Mouse (Mus musculus) liver, postnatal 0 days (tissue): Measurements from ENCODE around the gene Zmynd11. TPM values are rescaled to one million over a fixed set of nuclear protein-coding genes. Genes with fewer than 3 reads are reported as not detected.

Experiments used
- ATAC-seq: fragments of 200-750 bp; cut with Nextera tagmentation; 2 replicates; pipeline ENCODE4 v1.8.0; 2017; ENCODE audit warnings: mild to moderate bottlenecking, moderate library complexity
- DNase-seq: peaks from one replicate; pipeline ENCODE4 v3.0.0-alpha.2; 2016
- H3K27ac ChIP-seq: fragments of 300-500 bp; sonication (generic); 2 replicates; pipeline ENCODE4 v1.5.1; 2014; ENCODE audit warnings: antibody characterized with exemption, moderate library complexity, mild to moderate bottlenecking, low read depth
- H3K27me3 ChIP-seq: fragments of 300-500 bp; sonication (generic); 2 replicates; pipeline ENCODE4 v1.6.1; 2014; ENCODE audit warnings: low read length, control low read depth, mixed read lengths; ENCODE audit not compliant: insufficient read depth
- H3K36me3 ChIP-seq: fragments of 300-500 bp; sonication (generic); replicated peaks from 2 replicates; pipeline ENCODE4 v1.6.1; 2014; ENCODE audit warnings: mild to moderate bottlenecking, control low read depth, low read length, moderate library complexity, mixed read lengths; ENCODE audit not compliant: insufficient read depth
- H3K4me1 ChIP-seq: fragments of 300-500 bp; sonication (generic); 2 replicates; pipeline ENCODE4 v1.6.1; 2014; ENCODE audit warnings: antibody characterized with exemption, mild to moderate bottlenecking, control low read depth; ENCODE audit not compliant: insufficient read depth
- H3K4me2 ChIP-seq: fragments of 300-500 bp; sonication (generic); 2 replicates; pipeline ENCODE4 v1.6.1; 2014; ENCODE audit warnings: low read depth, mild to moderate bottlenecking, low read length, moderate library complexity, mixed read lengths
- H3K4me3 ChIP-seq: fragments of 300-500 bp; sonication (generic); 2 replicates; pipeline ENCODE4 v1.5.1; 2014; ENCODE audit warnings: low read depth, low read length
- H3K9ac ChIP-seq: fragments of 300-500 bp; sonication (generic); replicated peaks from 2 replicates; pipeline ENCODE4 v1.6.1; 2014; ENCODE audit warnings: mild to moderate bottlenecking, moderate library complexity
- H3K9me3 ChIP-seq: fragments of 300-500 bp; sonication (generic); 2 replicates; pipeline ENCODE4 v1.6.1; 2016; ENCODE audit warnings: mild to moderate bottlenecking, control low read depth, low read length, mixed read lengths
- CTCF ChIP-seq: sonication (generic); IDR thresholded peaks from 2 replicates; pipeline ENCODE4 v1.5.1; 2016; ENCODE audit warnings: antibody characterized with exemption, low read depth
- EP300 ChIP-seq: IDR thresholded peaks from 2 replicates; pipeline ENCODE4 v1.6.1; 2016; ENCODE audit warnings: antibody characterized with exemption, low read depth, mild to moderate bottlenecking
- WGBS: fragments of 180-500 bp; shearing (Covaris S2); extraction: QIAGEN DNeasy Blood & Tissue Kit; methylation state at CpG from one replicate; pipeline ENCODE4 v1.1.7; 2014; ENCODE audit not compliant: insufficient replicate concordance; 5-methylcytosine and 5-hydroxymethylcytosine counted together
- polyA plus RNA-seq: library from polyadenylated mRNA; unstranded; fragments of >200 nt; fragmentation: Nextera tagmentation; extraction: Ambion mirVana; gene quantifications from 2 replicates; pipeline ENCODE4 v1.2.1, GENCODE M21; 2015

Zmynd11 gene
- polyA plus RNA-seq, 1 experiment from 2014 or later = 21.2 TPM

- no peak for TF ChIP-seq EP300
- TF ChIP-seq CTCF = no peak
- Histone ChIP-seq H3K9ac (no peak overlapping the region), H3K36me3 (no peaks in the 10 kb centered on the region), H3K4me2 (no peak overlapping the region), H3K4me3 (no peak overlapping the region), H3K27me3 (no peaks in the 10 kb centered on the region), H3K9me3 (peaks cover 3% of the 10 kb centered on the region; the same call in 1 of the 2 replicates), H3K4me1 (no peaks in the 10 kb centered on the region), H3K27ac (no peak overlapping the region)
- no peak for ATAC-seq
- 86% methylated on average over 1 of the region's 1 CpGs for WGBS
- DNase-seq = no peak
Observed at GRCm38 (mm10) chr13:9674126-9674525, 91.0 kb downstream of the Zmynd11 start.

GRCm38 (mm10) chr13:9669246-9669645 lies 95.9 kb downstream of the Zmynd11 start:
- H3K4me3 ChIP-seq = no peak overlapping the region
- TF ChIP-seq EP300 = no peak
- no peak for TF ChIP-seq CTCF
- H3K9me3 ChIP-seq = no peaks in the 10 kb centered on the region
- DNase-seq = no peak
- H3K9ac ChIP-seq = no peak overlapping the region
- no peaks in the 10 kb centered on the region for H3K4me1 ChIP-seq
- H3K4me2 ChIP-seq = no peak overlapping the region
- H3K27me3 ChIP-seq = no peaks in the 10 kb centered on the region
- no peak overlapping the region for H3K27ac ChIP-seq
- no peaks in the 10 kb centered on the region for H3K36me3 ChIP-seq
- no peak for ATAC-seq
- 87% methylated on average over 5 of the region's 5 CpGs for whole genome bisulfite sequencing

- H3K4me1 ChIP-seq = no peaks in the 10 kb centered on the region
- H3K4me3 ChIP-seq = no peak overlapping the region
- H3K36me3 ChIP-seq = no peaks in the 10 kb centered on the region
- no peak overlapping the region for H3K4me2 ChIP-seq
- H3K9me3 ChIP-seq = no peaks in the 10 kb centered on the region
- no peaks in the 10 kb centered on the region for H3K27me3 ChIP-seq
- WGBS = 72% methylated on average over 7 of the region's 7 CpGs
- no peak overlapping the region for H3K9ac ChIP-seq
- no peak overlapping the region for H3K27ac ChIP-seq
- DNase-seq (no peak), ATAC-seq (no peak)
- TF ChIP-seq EP300 = no peak
- no peak for TF ChIP-seq CTCF
Observed at GRCm38 (mm10) chr13:9667954-9668496, 97.1 kb downstream of the Zmynd11 start.

DNA sequence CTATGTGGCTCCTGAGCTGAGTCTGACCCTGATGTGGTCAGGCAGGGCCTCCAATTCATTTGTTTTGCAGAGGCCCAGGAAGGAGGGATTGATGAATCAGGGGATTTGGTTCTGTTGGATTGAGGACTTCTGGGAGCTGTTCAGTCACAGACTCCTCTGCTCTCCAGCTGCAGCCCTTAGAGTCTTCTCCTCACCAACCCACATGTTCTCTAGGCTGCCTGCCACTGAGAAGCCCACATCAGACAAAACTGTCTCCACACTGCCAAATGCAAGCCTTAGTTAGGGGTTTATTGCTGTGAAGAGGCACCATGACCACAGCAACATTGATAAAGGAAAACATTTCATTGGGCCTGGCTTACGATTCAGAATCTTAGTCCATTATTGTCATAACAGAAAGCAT lies 101.5 kb downstream of the Zmynd11 start:
- DNase-seq (no peak), ATAC-seq (no peak)
- Histone ChIP-seq H3K27ac (no peak overlapping the region), H3K9me3 (no peaks in the 10 kb centered on the region), H3K4me2 (no peak overlapping the region), H3K9ac (no peak overlapping the region), H3K4me3 (no peak overlapping the region), H3K27me3 (no peaks in the 10 kb centered on the region), H3K4me1 (no peaks in the 10 kb centered on the region), H3K36me3 (no peaks in the 10 kb centered on the region)
- TF ChIP-seq EP300 (no peak), CTCF (no peak)
- WGBS = 79% methylated on average over 1 of the region's 1 CpGs

- DNase-seq (no peak), ATAC-seq (no peak)
- no peak overlapping the region for H3K4me2 ChIP-seq
- H3K4me3 ChIP-seq = no peak overlapping the region
- no peaks in the 10 kb centered on the region for H3K4me1 ChIP-seq
- 70% methylated on average over 1 of the region's 1 CpGs for WGBS
- H3K27ac ChIP-seq = no peak overlapping the region
- H3K27me3 ChIP-seq = no peaks in the 10 kb centered on the region
- no peak for TF ChIP-seq CTCF
- no peak for TF ChIP-seq EP300
- H3K9ac ChIP-seq = no peak overlapping the region
- H3K9me3 ChIP-seq = no peaks in the 10 kb centered on the region
- H3K36me3 ChIP-seq = no peaks in the 10 kb centered on the region
Observed at GRCm38 (mm10) chr13:9660711-9661110, 104.4 kb downstream of the Zmynd11 start.

- ATAC-seq (no peak), DNase-seq (no peak)
- no peaks in the 10 kb centered on the region for H3K9me3 ChIP-seq
- H3K36me3 ChIP-seq = no peaks in the 10 kb centered on the region
- TF ChIP-seq CTCF = no peak
- no peak for TF ChIP-seq EP300
- H3K4me2 ChIP-seq = no peak overlapping the region
- H3K4me3 ChIP-seq = no peak overlapping the region
- WGBS = 89% methylated on average over 6 of the region's 6 CpGs
- no peak overlapping the region for H3K27ac ChIP-seq
- no peaks in the 10 kb centered on the region for H3K4me1 ChIP-seq
- no peaks in the 10 kb centered on the region for H3K27me3 ChIP-seq
- H3K9ac ChIP-seq = no peak overlapping the region
Observed at GRCm38 (mm10) chr13:9656613-9657012, 108.5 kb downstream of the Zmynd11 start.

- no peaks in the 10 kb centered on the region for H3K9me3 ChIP-seq
- ATAC-seq = no peak
- no peak for TF ChIP-seq CTCF
- TF ChIP-seq EP300 = no peak
Observed at GRCm38 (mm10) chr13:9653018-9653417, 112.1 kb downstream of the Zmynd11 start.

More at GRCm38 (mm10) chr13:9653018-9653417, 112.1 kb downstream of the Zmynd11 start:
- H3K4me2 ChIP-seq = no peak overlapping the region
- H3K4me3 ChIP-seq = no peak overlapping the region
- H3K4me1 ChIP-seq = no peaks in the 10 kb centered on the region
- H3K27me3 ChIP-seq = no peaks in the 10 kb centered on the region
- no peak overlapping the region for H3K27ac ChIP-seq
- H3K36me3 ChIP-seq = no peaks in the 10 kb centered on the region
- H3K9ac ChIP-seq = no peak overlapping the region
- 66% methylated on average over 3 of the region's 3 CpGs for WGBS
- DNase-seq = no peak
